Mouse (Mus musculus) C2C12 (cell line): ENCODE results near the gene Slc36a2. TPM values are rescaled to one million over a fixed set of nuclear protein-coding genes. Genes with fewer than 3 reads are reported as not detected.

ENCODE experiments used
- H3K27me3 ChIP-seq: one replicate; pipeline ENCODE4 v1.6.1; 2011; ENCODE audit not compliant: control insufficient read depth, insufficient read depth, insufficient read length
- H3K36me3 ChIP-seq: one replicate; pipeline ENCODE4 v1.6.1; 2011; ENCODE audit not compliant: control insufficient read depth, insufficient read depth
- H3K4me3 ChIP-seq: one replicate; pipeline ENCODE4 v1.5.1; 2011; ENCODE audit warnings: mild to moderate bottlenecking, control low read depth; ENCODE audit not compliant: poor library complexity, insufficient read depth, severe bottlenecking
- H3K79me2 ChIP-seq: one replicate; pipeline ENCODE4 v1.6.1; 2011; ENCODE audit not compliant: control insufficient read depth, insufficient read depth
- H3K79me3 ChIP-seq: one replicate; pipeline ENCODE4 v1.6.1; 2011; ENCODE audit warnings: low read depth, control low read depth
- H3ac ChIP-seq: one replicate; pipeline ENCODE3; 2011; ENCODE audit warnings: low read depth; ENCODE audit not compliant: control insufficient read depth, insufficient read length
- CEBPB ChIP-seq: IDR thresholded peaks from one replicate; pipeline ENCODE4 v1.6.1; 2011; ENCODE audit warnings: low read depth, mild to moderate bottlenecking, control low read depth, moderate library complexity
- CTCF ChIP-seq: IDR thresholded peaks from one replicate; pipeline ENCODE4 v1.5.1; 2011; ENCODE audit not compliant: control insufficient read depth, insufficient read depth, insufficient read length
- FOSL1 ChIP-seq: IDR thresholded peaks from one replicate; pipeline ENCODE4 v1.8.0; 2011; ENCODE audit warnings: mild to moderate bottlenecking, low read length; ENCODE audit not compliant: poor library complexity, insufficient read depth, severe bottlenecking
- MAX ChIP-seq: IDR thresholded peaks from one replicate; pipeline ENCODE4 v1.6.1; 2011; ENCODE audit warnings: mild to moderate bottlenecking, control low read depth
- MYOD1 ChIP-seq: IDR thresholded peaks from one replicate; pipeline ENCODE4 v1.6.1; 2011; ENCODE audit warnings: low read depth; ENCODE audit not compliant: control insufficient read depth, insufficient read length
- MYOG ChIP-seq: IDR thresholded peaks from one replicate; pipeline ENCODE4 v1.6.1; 2011; ENCODE audit not compliant: control insufficient read depth, insufficient read length; ENCODE audit errors: extremely low read depth
- USF1 ChIP-seq: IDR thresholded peaks from one replicate; pipeline ENCODE4 v1.6.1; 2011; ENCODE audit warnings: low read depth, mild to moderate bottlenecking, control low read depth, moderate library complexity
- polyA plus RNA-seq: library from polyadenylated mRNA; unstranded; fragments of >200 nt; fragmentation: generic; extraction: Trizol; gene quantifications from one replicate; pipeline ENCODE4 v1.2.1, GENCODE M21; 2012; ENCODE audit warnings: missing spikeins

The Slc36a2 gene
- polyA plus RNA-seq, 1 experiment: not detected

DNA sequence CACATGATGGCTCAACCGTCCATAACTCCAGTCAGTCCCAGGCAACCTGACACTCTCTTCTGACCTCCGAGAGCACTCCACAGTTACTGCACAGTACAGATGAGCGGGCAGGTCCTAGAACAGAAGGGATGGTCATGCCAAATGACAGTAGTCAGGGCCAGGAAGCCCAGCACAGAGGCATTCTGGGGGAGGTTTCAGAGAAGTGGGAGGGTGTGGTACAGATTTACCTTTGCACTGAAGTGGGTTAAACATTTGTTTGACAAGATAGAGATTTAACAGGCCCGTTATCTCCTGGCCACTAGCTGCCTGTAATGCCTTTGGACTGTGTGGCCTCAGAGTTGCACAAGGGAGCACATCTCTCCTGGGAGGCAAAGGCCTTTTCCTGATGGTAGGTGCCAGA, 32.5 kb upstream of the Slc36a2 start:
- no peaks in the 10 kb centered on the region for H3K79me2 ChIP-seq
- no peaks in the 10 kb centered on the region for H3K27me3 ChIP-seq
- no peak overlapping the region for H3ac ChIP-seq
- no peak overlapping the region for H3K4me3 ChIP-seq
- TF ChIP-seq MAX: no peak
- no peak for TF ChIP-seq CTCF
- TF ChIP-seq USF1: no peak
- TF ChIP-seq CEBPB: no peak
- TF ChIP-seq MYOG: no peak
- TF ChIP-seq FOSL1: no peak
- no peak for TF ChIP-seq MYOD1
- H3K36me3 ChIP-seq: no peaks in the 10 kb centered on the region
- H3K79me3 ChIP-seq: no peaks in the 10 kb centered on the region

GRCm38 (mm10) chr11:55216830-55217229, 32.0 kb upstream of the Slc36a2 start:
- no peaks in the 10 kb centered on the region for H3K27me3 ChIP-seq
- H3K79me2 ChIP-seq: no peaks in the 10 kb centered on the region
- H3K79me3 ChIP-seq: no peaks in the 10 kb centered on the region
- no peak overlapping the region for H3ac ChIP-seq
- H3K4me3 ChIP-seq: no peak overlapping the region
- TF ChIP-seq MYOG (no peak), FOSL1 (no peak)
- H3K36me3 ChIP-seq: no peaks in the 10 kb centered on the region

DNA sequence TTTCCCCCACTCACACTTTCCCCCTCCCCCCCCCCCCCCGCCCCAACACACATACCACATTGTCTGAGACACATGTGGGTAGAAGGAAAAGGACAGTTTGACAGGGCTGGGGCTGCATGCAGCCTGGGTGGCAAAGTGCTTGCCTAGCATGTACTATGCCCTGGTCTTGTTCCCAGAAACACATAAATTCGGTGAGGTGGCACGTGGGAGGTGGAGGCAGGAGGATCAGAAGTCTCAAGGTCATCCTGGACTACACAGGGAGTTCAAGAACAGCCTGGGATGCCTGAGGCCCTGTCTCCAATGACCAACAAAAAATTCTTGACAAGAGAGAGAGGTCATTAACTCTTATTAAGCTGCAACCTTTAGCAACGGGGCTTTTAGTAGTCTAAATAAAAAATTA, 31.2 kb upstream of the Slc36a2 start:
- Histone ChIP-seq H3K27me3 (no peaks in the 10 kb centered on the region), H3K4me3 (no peak overlapping the region)
- TF ChIP-seq CEBPB (no peak), FOSL1 (no peak), USF1 (no peak), CTCF (no peak), MYOG (no peak), MYOD1 (no peak), MAX (no peak)

GRCm38 (mm10) chr11:55214978-55215377, 30.1 kb upstream of the Slc36a2 start:
- H3ac ChIP-seq: no peak overlapping the region
- no peaks in the 10 kb centered on the region for H3K79me2 ChIP-seq
- no peaks in the 10 kb centered on the region for H3K27me3 ChIP-seq
- no peaks in the 10 kb centered on the region for H3K36me3 ChIP-seq
- no peaks in the 10 kb centered on the region for H3K79me3 ChIP-seq
- H3K4me3 ChIP-seq: no peak overlapping the region
- TF ChIP-seq MAX: no peak
- TF ChIP-seq USF1: no peak
- TF ChIP-seq CTCF: no peak
- TF ChIP-seq FOSL1: no peak
- TF ChIP-seq MYOD1: no peak
- no peak for TF ChIP-seq MYOG
- TF ChIP-seq CEBPB: no peak

More for the DNA sequence above, 31.2 kb upstream of the Slc36a2 start:
- Histone ChIP-seq H3K79me3 (no peaks in the 10 kb centered on the region), H3K36me3 (no peaks in the 10 kb centered on the region), H3ac (no peak overlapping the region), H3K79me2 (no peaks in the 10 kb centered on the region)

GRCm38 (mm10) chr11:55214161-55214560, 29.3 kb upstream of the Slc36a2 start:
- no peaks in the 10 kb centered on the region for H3K27me3 ChIP-seq
- TF ChIP-seq MYOD1 (no peak), MYOG (no peak), USF1 (no peak), MAX (no peak), CEBPB (no peak), CTCF (no peak), FOSL1 (no peak)
- no peak overlapping the region for H3ac ChIP-seq
- no peaks in the 10 kb centered on the region for H3K36me3 ChIP-seq
- H3K79me3 ChIP-seq: no peaks in the 10 kb centered on the region
- H3K4me3 ChIP-seq: no peak overlapping the region
- H3K79me2 ChIP-seq: no peaks in the 10 kb centered on the region

GRCm38 (mm10) chr11:55213518-55213917, 28.6 kb upstream of the Slc36a2 start:
- Histone ChIP-seq H3K4me3 (no peak overlapping the region), H3K79me2 (no peaks in the 10 kb centered on the region), H3K36me3 (no peaks in the 10 kb centered on the region), H3ac (no peak overlapping the region), H3K27me3 (no peaks in the 10 kb centered on the region), H3K79me3 (no peaks in the 10 kb centered on the region)
- TF ChIP-seq MYOD1 (no peak), MYOG (no peak), USF1 (no peak), MAX (no peak), CEBPB (no peak)
